Mouse (Mus musculus) embryonic facial prominence, embryonic 10.5 days (tissue): ENCODE measurements around the gene A830031A19Rik. TPM values are rescaled to one million over a fixed set of nuclear protein-coding genes. Genes with fewer than 3 reads are reported as not detected.
A peak's percentile ranks its signal among the peaks of the same experiment; 100 is the strongest.

Experiments
- DNase-seq: peaks from one replicate; pipeline ENCODE4 v3.0.0-alpha.2; 2017; ENCODE audit warnings: low spot score
- H3K27ac ChIP-seq: fragments of 300-500 bp; sonication (generic); replicated peaks from 2 replicates; pipeline ENCODE4 v1.5.1; 2016; ENCODE audit warnings: mild to moderate bottlenecking
- H3K27me3 ChIP-seq: fragments of 300-500 bp; sonication (generic); replicated peaks from 2 replicates; pipeline ENCODE4 v1.6.1; 2016; ENCODE audit warnings: low read depth, mild to moderate bottlenecking; ENCODE audit not compliant: poor library complexity, severe bottlenecking
- H3K36me3 ChIP-seq: fragments of 300-500 bp; sonication (generic); replicated peaks from 2 replicates; pipeline ENCODE4 v1.6.1; 2016; ENCODE audit warnings: mild to moderate bottlenecking, moderate library complexity
- H3K4me1 ChIP-seq: fragments of 300-500 bp; sonication (generic); 2 replicates; pipeline ENCODE4 v1.6.1; 2016
- H3K4me3 ChIP-seq: fragments of 300-500 bp; sonication (generic); 2 replicates; pipeline ENCODE4 v1.5.1; 2016; ENCODE audit warnings: mild to moderate bottlenecking, moderate library complexity
- H3K9me3 ChIP-seq: fragments of 300-500 bp; sonication (generic); 2 replicates; pipeline ENCODE4 v1.6.1; 2016; ENCODE audit warnings: mild to moderate bottlenecking
- WGBS: fragments of 180-500 bp; shearing (Covaris S2); methylation state at CpG from one replicate; pipeline ENCODE4 v1.1.7; 2016; 5-methylcytosine and 5-hydroxymethylcytosine counted together
- polyA plus RNA-seq: library from polyadenylated mRNA; unstranded; fragments of >200 nt; fragmentation: Nextera tagmentation; extraction: Ambion mirVana; gene quantifications from 2 replicates; pipeline ENCODE4 v1.2.1, GENCODE M21; 2016

The A830031A19Rik gene
- polyA plus RNA-seq = not detected in 2 replicates

GRCm38 (mm10) chr11:24074634-24075104, at the start of gene A830031A19Rik:
A830031A19Rik (minus strand) TSS chr11:24075054.
- peak; percentile 56 for DNase-seq

GRCm38 (mm10) chr11:24123991-24124390, 49.1 kb upstream of the A830031A19Rik start:
- Histone ChIP-seq H3K4me1 (peaks cover 23% of the 10 kb centered on the region), H3K9me3 (no peaks in the 10 kb centered on the region), H3K27me3 (no peaks in the 10 kb centered on the region), H3K27ac (no peak overlapping the region), H3K4me3 (no peak overlapping the region), H3K36me3 (peaks cover 33% of the 10 kb centered on the region)
- WGBS = 87% methylated on average over 2 of the region's 2 CpGs
- no peak for DNase-seq

More at GRCm38 (mm10) chr11:24074634-24075104, at the start of gene A830031A19Rik:
- Histone ChIP-seq H3K27me3 (peaks cover 53% of the 10 kb centered on the region), H3K36me3 (no peaks in the 10 kb centered on the region), H3K9me3 (no peaks in the 10 kb centered on the region), H3K4me3 (peak within 1 kb of the TSS; percentile 88), H3K27ac (peak within 1 kb of the TSS; percentile 95), H3K4me1 (peaks cover 31% of the 10 kb centered on the region)
- WGBS = under 1% methylated on average over 11 of the region's 11 CpGs

- 95% methylated on average over 7 of the region's 7 CpGs for WGBS
- Histone ChIP-seq H3K9me3 (no peaks in the 10 kb centered on the region), H3K4me1 (peaks cover 18% of the 10 kb centered on the region), H3K27ac (no peak overlapping the region), H3K4me3 (no peak overlapping the region), H3K27me3 (no peaks in the 10 kb centered on the region), H3K36me3 (peaks cover 39% of the 10 kb centered on the region)
- no peak for DNase-seq
Measured at GRCm38 (mm10) chr11:24122899-24123298, 48.0 kb upstream of the A830031A19Rik start.

GRCm38 (mm10) chr11:24121136-24121535, 46.3 kb upstream of the A830031A19Rik start:
- Histone ChIP-seq H3K36me3 (peaks cover 51% of the 10 kb centered on the region), H3K9me3 (no peaks in the 10 kb centered on the region), H3K4me1 (peaks cover 10% of the 10 kb centered on the region), H3K27ac (no peak overlapping the region), H3K4me3 (no peak overlapping the region), H3K27me3 (no peaks in the 10 kb centered on the region)
- WGBS = 91% methylated on average over 9 of the region's 9 CpGs
- no peak for DNase-seq

GRCm38 (mm10) chr11:24116582-24117318, 41.9 kb upstream of the A830031A19Rik start:
- 90% methylated on average over 7 of the region's 7 CpGs for WGBS
- peaks cover 13% of the 10 kb centered on the region for H3K4me1 ChIP-seq
- no peaks in the 10 kb centered on the region for H3K9me3 ChIP-seq
- no peak overlapping the region for H3K4me3 ChIP-seq
- H3K27me3 ChIP-seq = no peaks in the 10 kb centered on the region
- H3K27ac ChIP-seq = no peak overlapping the region
- DNase-seq = no peak
- H3K36me3 ChIP-seq = peaks cover 79% of the 10 kb centered on the region

GRCm38 (mm10) chr11:24116041-24116440, 41.2 kb upstream of the A830031A19Rik start:
- 91% methylated on average over 2 of the region's 2 CpGs for WGBS
- Histone ChIP-seq H3K27me3 (no peaks in the 10 kb centered on the region), H3K27ac (no peak overlapping the region), H3K36me3 (peaks cover 79% of the 10 kb centered on the region), H3K9me3 (no peaks in the 10 kb centered on the region), H3K4me3 (no peak overlapping the region), H3K4me1 (peaks cover 13% of the 10 kb centered on the region)
- no peak for DNase-seq

- H3K27ac ChIP-seq = no peak overlapping the region
- 86% methylated on average over 12 of the region's 12 CpGs for WGBS
- DNase-seq = no peak
- no peaks in the 10 kb centered on the region for H3K27me3 ChIP-seq
- H3K9me3 ChIP-seq = no peaks in the 10 kb centered on the region
- peaks cover 77% of the 10 kb centered on the region for H3K36me3 ChIP-seq
- H3K4me3 ChIP-seq = no peak overlapping the region
- peaks cover 15% of the 10 kb centered on the region for H3K4me1 ChIP-seq
Measured at GRCm38 (mm10) chr11:24115017-24115752, 40.3 kb upstream of the A830031A19Rik start.

GRCm38 (mm10) chr11:24111720-24112119, 36.9 kb upstream of the A830031A19Rik start:
- Histone ChIP-seq H3K4me3 (no peak overlapping the region), H3K27me3 (no peaks in the 10 kb centered on the region), H3K9me3 (no peaks in the 10 kb centered on the region), H3K27ac (no peak overlapping the region), H3K36me3 (peaks cover 59% of the 10 kb centered on the region), H3K4me1 (peaks cover 33% of the 10 kb centered on the region)
- DNase-seq = no peak
- 66% methylated on average over 6 of the region's 6 CpGs for WGBS

- WGBS = 75% methylated on average over 2 of the region's 2 CpGs
- Histone ChIP-seq H3K4me3 (no peak overlapping the region), H3K27ac (no peak overlapping the region), H3K36me3 (peaks cover 48% of the 10 kb centered on the region), H3K27me3 (no peaks in the 10 kb centered on the region), H3K9me3 (no peaks in the 10 kb centered on the region), H3K4me1 (peaks cover 36% of the 10 kb centered on the region)
- DNase-seq = no peak
Measured at GRCm38 (mm10) chr11:24110113-24110512, 35.3 kb upstream of the A830031A19Rik start.

- no peak overlapping the region for H3K27ac ChIP-seq
- peaks cover 36% of the 10 kb centered on the region for H3K4me1 ChIP-seq
- H3K4me3 ChIP-seq = no peak overlapping the region
- H3K36me3 ChIP-seq = peaks cover 48% of the 10 kb centered on the region
- no peaks in the 10 kb centered on the region for H3K9me3 ChIP-seq
- WGBS = 94% methylated on average over 3 of the region's 3 CpGs
- DNase-seq = no peak
- no peaks in the 10 kb centered on the region for H3K27me3 ChIP-seq
Measured at GRCm38 (mm10) chr11:24109388-24109787, 34.5 kb upstream of the A830031A19Rik start.

GRCm38 (mm10) chr11:24108974-24109373, 34.1 kb upstream of the A830031A19Rik start:
- DNase-seq = no peak
- peaks cover 47% of the 10 kb centered on the region for H3K36me3 ChIP-seq
- no peak overlapping the region for H3K4me3 ChIP-seq
- no peaks in the 10 kb centered on the region for H3K9me3 ChIP-seq
- 68% methylated on average over 3 of the region's 3 CpGs for WGBS
- H3K4me1 ChIP-seq = peaks cover 33% of the 10 kb centered on the region
- no peak overlapping the region for H3K27ac ChIP-seq
- H3K27me3 ChIP-seq = no peaks in the 10 kb centered on the region

GRCm38 (mm10) chr11:24107414-24107813, 32.6 kb upstream of the A830031A19Rik start:
- Histone ChIP-seq H3K4me3 (no peak overlapping the region), H3K36me3 (peaks cover 46% of the 10 kb centered on the region), H3K27me3 (no peaks in the 10 kb centered on the region), H3K4me1 (peaks cover 33% of the 10 kb centered on the region), H3K9me3 (no peaks in the 10 kb centered on the region), H3K27ac (no peak overlapping the region)
- no peak for DNase-seq
- WGBS = 94% methylated on average over 5 of the region's 5 CpGs
